Mouse (Mus musculus) E14TG2a.4 (cell line): ENCODE measurements around the gene Ptpra.

Source experiments
- H3K27me3 ChIP-seq: 2 replicates; pipeline ENCODE4 v1.6.1; 2014; ENCODE audit warnings: low read length, control low read depth; ENCODE audit not compliant: insufficient read depth
- H3K36me3 ChIP-seq: 2 replicates; pipeline ENCODE4 v1.6.1; 2014; ENCODE audit warnings: low read length, control low read depth; ENCODE audit not compliant: insufficient read depth
- H3K4me1 ChIP-seq: replicated peaks from 2 replicates; pipeline ENCODE4 v1.6.1; 2014; ENCODE audit warnings: low read depth, low read length, control low read depth
- H3K4me3 ChIP-seq: replicated peaks from 2 replicates; pipeline ENCODE4 v1.5.1; 2014; ENCODE audit warnings: mild to moderate bottlenecking, low read length
- H3K9me3 ChIP-seq: 2 replicates; pipeline ENCODE4 v1.6.1; 2014; ENCODE audit warnings: low read length, control low read depth
- CTCF ChIP-seq: conservative IDR thresholded peaks from 2 replicates; pipeline ENCODE4 v1.5.1; 2014; ENCODE audit warnings: low read length
- NANOG ChIP-seq: IDR thresholded peaks from 2 replicates; pipeline ENCODE4 v1.6.1; 2014; ENCODE audit warnings: borderline replicate concordance, low read length, mixed read lengths
- POU5F1 ChIP-seq: IDR thresholded peaks from 2 replicates; pipeline ENCODE4 v1.6.1; 2014; ENCODE audit warnings: low read length, borderline replicate concordance

The Ptpra gene

DNA sequence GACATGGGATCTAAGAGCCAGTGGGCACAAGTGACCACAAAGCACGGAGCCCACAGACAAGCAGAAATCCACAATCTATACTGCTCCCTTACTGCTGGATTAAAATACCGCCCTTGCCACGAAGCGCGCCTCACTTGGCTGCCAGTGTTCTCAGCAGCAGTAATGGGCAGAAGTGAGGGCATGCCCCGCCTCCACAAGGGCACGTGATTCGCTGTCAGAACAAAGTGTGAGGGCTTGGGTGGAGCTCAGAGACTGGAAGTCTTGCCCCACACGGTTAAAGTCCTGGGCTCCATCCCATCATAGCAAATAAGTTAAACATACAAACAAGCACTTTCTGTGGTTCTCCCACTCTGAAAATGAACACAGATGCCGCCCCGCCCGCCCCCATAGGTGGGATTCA lies 127.6 kb downstream of the Ptpra start:
- Histone ChIP-seq H3K4me1 (peaks cover 45% of the 10 kb centered on the region), H3K9me3 (no peaks in the 10 kb centered on the region), H3K4me3 (no peak overlapping the region), H3K36me3 (no peaks in the 10 kb centered on the region), H3K27me3 (peaks cover 74% of the 10 kb centered on the region)
- TF ChIP-seq NANOG, result no peak
- TF ChIP-seq CTCF, result no peak
- no peak for TF ChIP-seq POU5F1

DNA sequence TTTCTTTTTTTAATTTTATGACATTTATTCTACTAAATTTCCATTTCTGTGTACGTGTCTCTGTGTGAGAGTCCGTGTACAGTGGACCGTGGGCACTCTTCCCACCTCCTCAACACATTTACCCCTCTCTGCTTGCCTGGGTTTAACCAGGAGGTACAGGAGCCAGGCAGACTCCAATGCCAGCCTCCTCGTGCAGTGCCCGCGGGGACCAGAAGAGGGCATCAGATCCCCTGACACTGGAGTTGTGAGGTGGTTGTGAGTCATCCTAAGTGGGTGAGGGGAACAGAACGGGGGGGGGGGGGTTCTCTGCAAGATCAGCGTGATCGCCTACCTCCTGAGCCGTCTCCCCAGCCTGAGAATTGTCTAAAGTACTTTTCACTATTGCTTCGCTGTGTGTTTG lies 128.1 kb downstream of the Ptpra start:
- no peak overlapping the region for H3K4me3 ChIP-seq
- peaks cover 45% of the 10 kb centered on the region for H3K4me1 ChIP-seq
- H3K36me3 ChIP-seq, result no peaks in the 10 kb centered on the region
- TF ChIP-seq CTCF (peak; percentile 62), NANOG (no peak), POU5F1 (no peak)
- H3K27me3 ChIP-seq, result peaks cover 79% of the 10 kb centered on the region
- no peaks in the 10 kb centered on the region for H3K9me3 ChIP-seq

DNA sequence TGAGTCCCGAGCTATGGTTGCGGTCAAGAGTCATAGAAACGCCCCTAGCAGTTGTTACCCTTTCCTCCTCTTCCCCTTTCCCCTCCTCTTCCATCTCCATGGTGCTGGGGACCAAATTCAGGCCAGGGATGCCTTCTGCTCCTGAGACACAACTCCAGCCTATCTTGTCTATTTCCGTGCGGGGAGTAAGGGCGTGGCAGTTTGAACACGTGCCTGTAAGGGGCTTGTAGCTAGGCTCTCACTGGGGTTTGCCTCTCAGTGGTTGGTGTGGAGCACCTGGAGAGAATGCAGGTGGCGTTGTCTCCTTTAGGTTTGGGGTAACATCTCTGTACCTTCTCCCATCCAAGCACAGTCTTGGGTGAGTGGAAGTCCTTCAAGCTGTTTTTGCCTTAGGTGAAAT lies 129.7 kb downstream of the Ptpra start:
- H3K9me3 ChIP-seq, result no peaks in the 10 kb centered on the region
- H3K4me3 ChIP-seq, result peak overlapping the region; percentile 72; the same call in 1 of the 2 replicates
- H3K4me1 ChIP-seq, result peaks cover 45% of the 10 kb centered on the region
- TF ChIP-seq CTCF, result no peak
- no peak for TF ChIP-seq POU5F1
- TF ChIP-seq NANOG, result no peak
- no peaks in the 10 kb centered on the region for H3K36me3 ChIP-seq
- peaks cover 91% of the 10 kb centered on the region for H3K27me3 ChIP-seq

DNA sequence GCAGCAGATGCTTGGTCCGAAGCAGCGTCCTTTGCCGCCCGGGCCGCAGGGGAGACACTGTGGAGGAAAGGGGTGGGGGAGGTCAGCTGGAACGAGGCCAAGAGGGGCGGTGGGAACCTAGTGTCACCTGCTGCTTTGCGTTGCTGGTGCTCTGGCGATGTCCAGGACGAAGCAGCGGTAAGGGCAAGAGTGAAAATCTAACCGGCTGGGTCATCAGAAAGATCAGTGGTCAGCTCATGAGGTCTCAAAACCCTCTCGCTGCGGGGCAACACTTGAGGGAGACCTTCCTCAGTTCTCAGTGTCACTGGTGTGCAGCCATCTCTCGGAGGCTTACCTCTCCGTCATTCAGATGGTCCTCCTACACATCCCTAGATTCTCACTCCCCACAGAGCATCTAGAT lies 131.1 kb downstream of the Ptpra start:
- TF ChIP-seq NANOG, result no peak
- TF ChIP-seq POU5F1, result no peak
- TF ChIP-seq CTCF, result no peak
- Histone ChIP-seq H3K4me1 (peaks cover 38% of the 10 kb centered on the region), H3K9me3 (no peaks in the 10 kb centered on the region), H3K4me3 (peak overlapping the region; percentile 72), H3K36me3 (no peaks in the 10 kb centered on the region), H3K27me3 (peaks cover 83% of the 10 kb centered on the region)

DNA sequence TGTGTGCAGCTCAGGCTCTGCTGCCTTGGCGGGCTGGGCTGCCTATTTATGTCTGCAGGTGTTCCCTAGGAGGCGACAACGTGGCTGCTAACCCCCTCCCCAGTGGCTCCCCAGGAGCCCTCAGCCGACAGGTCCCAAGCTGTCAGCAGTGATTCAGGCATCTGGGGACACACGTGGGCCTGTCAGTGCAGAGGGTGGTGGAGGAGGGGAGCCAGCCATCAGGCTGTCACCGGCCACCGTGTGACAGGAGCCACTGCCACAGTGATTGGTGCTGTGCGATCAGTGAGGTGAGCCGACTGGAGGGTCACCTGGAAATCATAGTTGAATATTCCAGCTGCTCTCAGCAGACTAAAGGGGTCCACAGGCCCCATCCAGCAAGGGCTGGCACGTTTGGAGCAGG lies 132.5 kb downstream of the Ptpra start, which contains the start of gene Avp:
TSS of gene Avp (minus strand) at position 3 of the 400 bp plus-strand sequence.
- no peaks in the 10 kb centered on the region for H3K36me3 ChIP-seq
- peak within 1 kb of the TSS; percentile 72; the same call in 1 of the 2 replicates for H3K4me3 ChIP-seq
- H3K27me3 ChIP-seq, result peaks cover 70% of the 10 kb centered on the region
- TF ChIP-seq NANOG, result no peak
- TF ChIP-seq CTCF, result no peak
- no peak for TF ChIP-seq POU5F1
- H3K9me3 ChIP-seq, result no peaks in the 10 kb centered on the region
- H3K4me1 ChIP-seq, result peaks cover 36% of the 10 kb centered on the region

DNA sequence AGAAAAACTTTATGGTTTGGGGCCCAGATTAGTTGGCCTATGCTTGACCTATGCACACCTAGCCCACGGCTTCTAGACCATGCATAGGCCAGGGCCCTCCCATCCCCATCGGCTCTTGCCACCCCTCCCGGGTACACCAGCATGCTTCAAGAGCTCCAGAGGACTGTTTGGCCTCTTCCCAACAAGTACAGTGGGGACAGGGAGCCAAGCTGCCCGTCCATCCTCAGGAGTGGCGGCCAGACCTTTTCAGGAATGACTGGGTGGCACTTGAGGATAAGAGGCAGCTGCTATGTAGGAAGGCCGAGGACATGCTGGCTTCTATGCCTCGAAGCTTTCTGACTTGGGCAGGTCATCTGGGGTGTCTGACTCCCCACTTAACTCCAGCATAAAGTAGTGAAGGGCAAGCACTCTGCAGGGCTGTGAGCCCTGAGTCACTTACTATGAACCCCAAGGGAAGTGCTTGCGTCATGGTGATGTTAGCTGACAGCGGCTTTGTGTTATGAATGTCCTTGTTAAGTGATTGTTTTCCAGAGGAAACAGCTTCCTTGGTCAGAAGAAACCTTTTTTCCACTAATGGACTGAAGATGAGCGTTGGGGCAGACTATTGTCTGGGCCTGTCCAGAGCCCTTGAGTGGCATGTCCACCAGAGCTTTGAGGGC lies 134.0 kb downstream of the Ptpra start:
- TF ChIP-seq CTCF (no peak), NANOG (no peak), POU5F1 (no peak)
- Histone ChIP-seq H3K27me3 (peaks cover 55% of the 10 kb centered on the region), H3K36me3 (no peaks in the 10 kb centered on the region), H3K9me3 (no peaks in the 10 kb centered on the region), H3K4me1 (peaks cover 30% of the 10 kb centered on the region), H3K4me3 (no peak overlapping the region)

DNA sequence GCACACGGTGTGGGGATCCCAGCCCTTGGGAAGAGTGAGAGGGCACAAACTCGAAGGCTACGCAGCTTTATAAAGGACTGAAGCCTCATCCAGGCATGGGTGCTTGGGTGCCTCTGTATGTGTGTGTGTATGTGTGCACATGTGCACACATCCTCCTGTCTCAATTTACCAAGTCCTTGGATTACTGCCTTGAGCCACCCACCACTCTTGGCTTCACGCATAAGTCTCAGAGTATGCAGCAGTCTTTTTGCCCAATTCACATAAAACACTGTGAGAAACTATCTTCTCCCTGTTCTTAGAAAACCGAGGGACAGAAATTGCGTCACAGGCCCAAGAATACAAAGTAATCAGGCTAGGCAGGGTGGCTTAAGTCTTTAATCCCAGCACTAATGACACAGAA lies 135.9 kb downstream of the Ptpra start:
- Histone ChIP-seq H3K36me3 (peaks cover 10% of the 10 kb centered on the region), H3K9me3 (no peaks in the 10 kb centered on the region), H3K4me3 (no peak overlapping the region), H3K4me1 (peaks cover 32% of the 10 kb centered on the region), H3K27me3 (peaks cover 35% of the 10 kb centered on the region)
- TF ChIP-seq POU5F1, result no peak
- TF ChIP-seq CTCF, result no peak
- no peak for TF ChIP-seq NANOG

DNA sequence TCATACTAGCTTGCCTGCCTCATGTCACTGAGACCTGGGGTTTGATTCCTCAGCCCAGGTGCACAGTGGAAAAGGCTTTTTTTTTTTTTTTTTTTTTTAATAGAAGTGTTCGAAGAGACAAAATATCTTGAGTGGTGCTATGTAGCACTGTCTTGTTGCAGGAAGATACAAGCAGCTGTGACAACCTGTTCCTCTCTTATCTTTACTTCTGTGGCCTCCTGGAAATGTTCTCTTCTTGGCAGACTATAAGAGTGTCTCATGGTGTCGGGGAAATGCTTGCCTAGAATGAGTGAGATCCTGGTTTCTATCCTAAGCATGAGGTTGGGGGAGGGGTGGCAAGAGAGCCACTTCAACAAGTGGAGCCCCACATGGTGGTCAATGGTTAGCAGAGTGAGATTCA lies 138.3 kb downstream of the Ptpra start:
- H3K4me3 ChIP-seq, result no peak overlapping the region
- TF ChIP-seq CTCF, result no peak
- no peak for TF ChIP-seq NANOG
- no peak for TF ChIP-seq POU5F1
- peaks cover 28% of the 10 kb centered on the region for H3K36me3 ChIP-seq
- peaks cover 25% of the 10 kb centered on the region for H3K4me1 ChIP-seq
- H3K27me3 ChIP-seq, result peaks cover 14% of the 10 kb centered on the region
- no peaks in the 10 kb centered on the region for H3K9me3 ChIP-seq

DNA sequence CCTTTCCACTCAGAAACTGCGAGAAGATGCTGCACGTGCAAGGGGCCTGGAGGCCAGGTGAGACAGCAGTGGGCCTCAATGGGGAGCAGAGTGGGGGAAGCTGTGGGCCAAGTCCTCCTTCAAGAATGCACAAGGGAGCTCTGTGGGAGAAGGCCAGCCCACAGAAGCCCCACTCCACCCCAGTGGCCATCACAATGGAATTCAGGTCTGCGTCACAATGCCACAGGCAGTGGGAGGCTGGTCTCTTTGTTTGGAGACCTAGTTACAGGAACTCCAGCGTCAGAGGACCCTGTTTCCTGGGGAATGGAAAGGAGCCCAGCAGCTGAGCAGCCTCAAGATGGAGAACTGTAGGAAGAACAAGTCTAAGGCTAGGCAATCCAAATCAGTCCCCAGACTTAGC lies 139.1 kb downstream of the Ptpra start:
- Histone ChIP-seq H3K4me1 (peaks cover 28% of the 10 kb centered on the region), H3K4me3 (no peak overlapping the region), H3K36me3 (peaks cover 31% of the 10 kb centered on the region), H3K27me3 (peaks cover 8% of the 10 kb centered on the region), H3K9me3 (no peaks in the 10 kb centered on the region)
- TF ChIP-seq NANOG, result no peak
- TF ChIP-seq CTCF, result no peak
- TF ChIP-seq POU5F1, result no peak
